Mouse (Mus musculus) heart, postnatal 4 days (tissue): ENCODE results near the gene Eml1. TPM values are rescaled to one million over a fixed set of nuclear protein-coding genes. Genes with fewer than 3 reads are reported as not detected.
"Not testable (repeated sequence)": the region's sequence is repeated elsewhere in the genome, so short reads cannot be mapped to it uniquely, and the experiment has no call there.

Experiments
- DNase-seq: peaks from one replicate; pipeline ENCODE4 v3.0.0; 2021
- total RNA-seq, 2 experiments: library from RNA; stranded (reverse); gene quantifications; 2 replicates each; pipeline ENCODE4 v1.2.3; 2021

Gene Eml1
- total RNA-seq, 2 experiments from 2014 or later, result 78.1 to 80.5 TPM

DNA sequence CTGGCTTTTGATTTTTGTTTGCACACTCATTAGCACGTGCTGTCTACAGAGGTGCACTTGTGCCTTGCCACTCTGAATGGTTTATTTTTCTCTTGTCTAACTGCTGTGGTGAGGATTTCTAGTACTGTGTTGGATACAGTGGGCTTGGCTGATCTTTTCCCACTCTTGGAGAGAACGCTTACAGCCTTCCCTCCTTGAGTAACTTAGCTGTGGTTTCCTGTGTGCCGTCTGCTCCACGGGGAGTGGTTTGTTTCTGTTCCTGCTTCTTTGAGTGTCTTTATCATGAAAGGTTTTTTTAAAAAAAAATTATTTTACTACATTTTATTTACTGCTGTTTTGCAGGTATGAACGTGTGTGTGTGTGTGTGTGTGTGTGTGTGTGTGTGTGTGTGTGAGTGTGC is 108.0 kb downstream of the Eml1 start:
- DNase-seq, result no peak

DNA sequence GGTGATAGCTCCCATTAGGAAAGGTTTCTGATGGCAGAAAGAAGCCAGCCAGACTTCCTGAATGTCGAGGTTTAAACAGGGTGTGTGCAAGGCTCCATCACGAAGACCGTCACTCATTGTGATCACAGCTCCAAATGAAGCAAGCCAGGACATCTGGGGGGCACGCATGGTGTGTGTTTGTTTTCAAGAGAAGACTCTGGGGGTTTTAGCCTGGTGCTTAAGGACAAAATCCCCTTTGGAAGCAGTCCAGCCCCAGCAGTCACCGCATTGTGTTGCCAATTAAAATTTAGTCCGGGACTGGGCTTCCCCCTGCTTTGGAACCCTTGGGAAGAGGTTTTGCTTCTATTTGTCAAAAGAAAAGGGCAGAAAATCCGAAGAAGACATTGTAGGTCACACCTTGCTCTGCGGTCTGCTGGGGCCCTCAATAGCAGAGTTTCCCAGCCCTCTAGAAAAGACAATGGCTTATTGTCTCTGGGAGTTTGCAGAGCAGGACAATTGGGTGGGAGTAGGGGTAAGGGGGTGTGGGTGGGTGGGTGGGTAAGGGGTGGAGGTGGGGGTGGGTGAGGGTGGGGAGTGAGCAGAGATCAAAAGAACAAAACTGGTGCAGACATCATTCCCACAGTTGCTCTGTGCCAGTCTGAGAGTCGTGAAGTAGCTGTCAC is 110.1 kb downstream of the Eml1 start:
- DNase-seq, result no peak

DNA sequence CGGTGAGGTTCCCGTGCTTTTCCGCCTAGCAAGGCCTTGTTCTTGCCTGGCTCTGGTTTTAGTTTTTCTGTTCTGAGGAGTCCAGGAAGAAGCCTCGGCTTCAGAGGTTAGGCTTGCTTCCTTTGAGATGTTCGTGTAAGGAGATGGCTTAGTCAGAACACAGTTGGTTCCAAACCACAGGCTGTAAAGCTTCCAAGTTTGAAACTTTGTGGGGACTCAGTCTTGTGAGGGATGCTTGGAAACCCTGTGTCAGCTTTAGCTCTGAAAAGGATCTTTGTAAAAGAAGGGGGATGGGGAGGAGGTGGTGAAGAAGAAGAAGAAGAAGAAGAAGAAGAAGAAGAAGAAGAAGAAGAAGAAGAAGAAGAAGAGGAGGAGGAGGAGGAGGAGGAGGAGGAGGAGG is 118.3 kb downstream of the Eml1 start:
- DNase-seq, result no peak

DNA sequence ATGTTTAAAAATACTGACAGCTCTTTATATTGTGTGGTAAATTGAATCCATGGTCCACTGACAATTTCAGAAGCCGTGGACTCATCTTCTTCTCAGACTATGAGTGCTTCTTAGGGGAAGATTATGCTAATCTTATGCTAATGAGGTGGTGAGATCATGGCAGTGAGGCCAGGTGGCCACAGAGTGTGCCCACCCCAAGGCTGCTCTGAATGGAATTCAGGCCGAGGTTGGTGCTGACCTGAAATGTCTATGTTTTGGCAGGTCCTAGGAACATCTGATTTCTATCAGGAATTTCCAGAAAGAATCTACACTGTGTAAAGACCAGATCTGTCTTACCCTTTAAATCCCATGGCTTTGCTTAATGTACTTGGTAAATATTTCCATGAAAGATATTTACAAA is 119.0 kb downstream of the Eml1 start:
- no peak for DNase-seq

- DNase-seq, result no peak
These were observed 119.6 kb downstream of the Eml1 start for GRCm38 (mm10) chr12:108490336-108490735.

- peak; percentile 23 for DNase-seq
These were observed 120.2 kb downstream of the Eml1 start for GRCm38 (mm10) chr12:108490954-108491353.

- DNase-seq, result peak; percentile 64
These were observed 123.3 kb downstream of the Eml1 start for GRCm38 (mm10) chr12:108494011-108494541.

DNA sequence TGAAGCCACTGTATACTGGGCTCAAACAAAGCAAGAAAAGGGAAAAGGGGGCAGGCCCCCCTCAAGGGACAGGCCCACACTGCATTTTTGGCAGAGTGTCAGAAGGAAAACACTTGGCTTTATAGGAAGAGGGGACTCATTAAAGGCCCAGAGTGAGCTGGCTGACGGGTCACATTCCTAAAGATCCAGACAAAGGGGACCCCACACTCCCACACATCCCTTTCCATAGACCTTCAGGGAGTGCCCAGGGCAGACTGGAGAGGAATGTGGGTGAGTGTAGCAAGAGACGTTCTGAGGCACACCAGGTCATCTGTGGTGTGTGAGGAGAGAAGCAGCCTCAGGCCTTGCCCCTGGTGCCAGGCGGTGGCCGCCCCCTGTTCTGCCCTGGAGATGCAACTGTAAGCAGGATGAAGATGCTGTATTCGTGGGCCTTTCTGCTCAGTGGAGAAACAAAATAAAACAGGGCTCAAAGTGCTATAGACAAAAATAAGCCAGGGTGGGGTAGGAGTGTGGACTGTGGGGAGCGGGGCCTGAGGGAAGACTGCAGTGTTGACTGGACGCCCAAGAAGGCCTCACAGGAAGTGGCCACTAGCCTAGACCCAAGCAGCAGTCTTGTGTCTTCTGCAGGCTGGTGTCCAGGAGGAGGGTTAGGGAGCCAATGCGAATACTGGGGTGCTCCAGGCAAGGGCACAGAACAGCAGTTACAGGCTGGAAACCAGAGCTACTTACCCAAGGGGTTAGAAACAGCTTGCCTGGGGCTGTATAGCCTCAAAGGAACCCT is 124.9 kb downstream of the Eml1 start:
- peak; percentile 37 for DNase-seq

DNA sequence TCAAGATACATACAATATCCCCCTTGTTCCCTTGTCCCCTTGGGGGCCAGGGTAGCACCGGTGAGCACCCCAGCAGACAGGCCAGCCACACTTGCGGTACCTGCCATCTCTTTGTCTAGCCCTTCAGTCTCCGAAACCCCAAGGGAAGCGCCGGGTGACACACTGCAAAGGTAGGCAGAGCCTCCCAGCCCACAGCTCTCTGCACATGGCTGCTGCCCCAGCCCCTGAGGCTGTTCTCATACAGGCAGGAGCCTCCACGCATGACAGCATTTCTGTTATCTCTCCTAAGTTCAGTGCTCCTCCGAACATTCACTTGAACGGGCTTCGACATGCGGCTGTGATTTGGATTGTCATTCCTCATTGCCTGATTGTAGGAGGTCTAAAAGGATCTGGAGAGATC is 132.3 kb downstream of the Eml1 start:
- no peak for DNase-seq

DNA sequence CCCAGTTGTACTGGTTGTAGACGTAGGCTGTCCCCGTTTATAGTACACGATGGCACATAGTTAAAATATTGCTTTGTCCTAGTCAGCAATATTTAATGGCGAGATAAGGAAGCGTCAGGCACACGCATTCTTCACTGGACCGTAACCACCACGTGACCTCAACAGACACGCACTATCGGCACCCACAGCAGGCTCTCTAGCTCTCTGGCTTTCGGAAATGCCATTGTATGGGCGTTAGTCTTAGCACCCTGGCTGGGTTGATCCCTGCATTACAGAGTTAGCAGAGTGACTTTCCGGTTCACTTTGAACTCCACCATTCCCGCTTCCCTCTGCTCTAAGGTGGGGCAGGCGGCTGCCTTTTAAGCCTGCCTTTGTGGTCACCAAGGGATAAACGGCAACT is 132.8 kb downstream of the Eml1 start:
- DNase-seq, result no peak

DNA sequence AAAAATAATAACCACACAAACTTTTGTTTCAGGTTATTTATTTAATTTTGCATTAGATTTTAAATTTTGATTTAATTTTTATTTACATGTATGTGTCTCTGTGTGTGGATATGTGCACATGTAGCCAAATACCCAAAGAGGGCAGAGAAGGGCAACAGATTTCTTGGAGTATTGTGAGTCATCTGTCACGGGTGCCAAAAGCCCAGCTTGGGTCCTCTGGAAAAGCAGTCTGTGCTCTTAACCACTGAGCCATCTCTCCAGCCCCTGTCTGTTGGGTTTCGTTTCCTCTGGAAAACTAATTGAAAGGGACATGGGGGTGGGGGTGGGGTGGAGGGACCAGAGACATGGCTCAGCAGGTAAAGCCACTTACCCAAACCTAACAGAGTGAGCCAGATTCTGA is 135.1 kb downstream of the Eml1 start:
- DNase-seq, result no peak

GRCm38 (mm10) chr12:108507046-108507445 is 136.3 kb downstream of the Eml1 start:
- DNase-seq, result not testable (repeated sequence)

- DNase-seq, result no peak
These were observed 139.8 kb downstream of the Eml1 start for GRCm38 (mm10) chr12:108510571-108510970.

GRCm38 (mm10) chr12:108511009-108511408 is 140.3 kb downstream of the Eml1 start:
- peak; percentile 52 for DNase-seq

GRCm38 (mm10) chr12:108515464-108515863 is 144.7 kb downstream of the Eml1 start:
- DNase-seq, result no peak

GRCm38 (mm10) chr12:108519374-108519773 is 148.6 kb downstream of the Eml1 start:
- no peak for DNase-seq

GRCm38 (mm10) chr12:108529214-108529613 is 158.5 kb downstream of the Eml1 start:
- DNase-seq, result peak; percentile 67

DNA sequence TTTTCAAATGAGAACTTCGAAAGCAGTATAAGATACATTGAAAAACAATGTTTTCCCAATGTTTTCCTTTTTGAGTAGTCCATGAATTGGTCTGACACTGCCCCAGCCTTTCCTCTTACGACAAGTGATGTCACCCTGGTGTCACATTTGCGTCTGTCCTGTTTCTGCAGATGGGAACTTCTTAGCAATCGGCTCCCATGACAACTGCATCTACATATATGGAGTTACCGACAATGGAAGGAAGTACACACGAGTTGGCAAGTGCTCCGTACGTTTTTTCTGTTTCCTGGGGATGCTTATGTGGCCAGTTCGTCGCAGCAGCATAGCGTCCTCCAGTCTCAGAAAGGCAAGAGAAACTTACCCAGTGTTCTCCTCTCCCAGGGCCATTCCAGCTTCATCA is 163.7 kb downstream of the Eml1 start:
- DNase-seq, result no peak

DNA sequence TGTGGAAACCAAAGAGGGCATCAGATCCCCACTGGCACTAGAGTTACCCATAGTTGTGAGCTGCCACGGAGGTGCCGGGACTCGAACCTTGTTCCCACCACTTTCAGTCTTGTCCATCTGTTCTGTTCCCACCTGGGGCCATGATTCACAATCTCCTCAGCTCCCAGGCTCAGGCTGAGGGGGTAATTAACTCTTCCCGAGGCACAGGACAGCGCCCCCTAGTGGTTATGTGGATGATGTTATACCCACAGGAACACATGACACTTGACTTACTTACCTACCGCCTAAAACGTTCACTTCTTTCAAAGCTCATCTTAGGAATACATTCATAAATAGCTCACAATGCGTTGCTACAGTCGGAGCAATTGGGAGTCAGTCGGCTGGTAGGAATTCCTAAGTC is 165.7 kb downstream of the Eml1 start:
- DNase-seq, result no peak

DNA sequence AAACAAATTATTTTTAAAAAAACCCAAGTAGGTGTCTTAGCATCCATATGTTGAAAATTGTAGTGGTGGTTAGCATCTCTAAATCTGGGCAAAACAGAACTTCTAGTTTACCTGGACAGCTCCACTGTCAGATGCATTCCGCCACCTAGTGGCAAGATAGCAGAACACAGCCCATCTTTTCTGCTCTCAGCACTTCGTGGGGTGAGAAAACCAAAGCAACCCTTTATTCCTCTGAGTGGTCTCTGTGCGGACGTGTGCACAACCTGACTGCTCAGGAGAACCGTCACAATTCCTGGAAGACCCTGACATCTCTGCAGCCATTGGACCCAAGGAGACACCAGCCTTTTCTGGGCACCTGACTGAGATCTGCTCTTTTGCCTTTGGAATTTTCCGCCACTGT is 170.3 kb downstream of the Eml1 start:
- peak; percentile 59 for DNase-seq

GRCm38 (mm10) chr12:108546508-108547153 is 175.9 kb downstream of the Eml1 start:
- DNase-seq, result peak; percentile 20

GRCm38 (mm10) chr12:108547251-108547875 is 176.6 kb downstream of the Eml1 start:
- no peak for DNase-seq

DNA sequence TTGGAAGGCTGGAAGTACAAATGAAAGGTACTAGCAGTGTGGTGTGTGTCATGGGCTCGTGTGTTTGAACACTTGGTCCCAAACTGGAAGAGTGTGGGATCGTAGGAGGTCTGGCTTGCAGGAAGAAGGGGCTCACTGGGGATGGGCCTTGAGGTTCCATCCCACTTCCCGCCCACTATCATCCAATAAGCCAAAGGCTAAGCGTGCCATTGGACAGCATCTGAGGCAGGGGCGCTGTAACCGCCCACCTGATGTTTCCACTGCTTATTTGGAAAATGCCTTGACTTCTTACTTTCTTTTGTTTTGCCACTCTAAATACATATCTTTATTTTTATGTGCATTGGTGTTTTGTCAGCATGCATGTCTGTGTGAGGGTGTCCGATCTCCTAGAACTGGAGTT is 181.0 kb downstream of the Eml1 start:
- no peak for DNase-seq
